Comparison of ENCODE assay signal across 9 mouse cellular contexts in the genomic region with DNA sequence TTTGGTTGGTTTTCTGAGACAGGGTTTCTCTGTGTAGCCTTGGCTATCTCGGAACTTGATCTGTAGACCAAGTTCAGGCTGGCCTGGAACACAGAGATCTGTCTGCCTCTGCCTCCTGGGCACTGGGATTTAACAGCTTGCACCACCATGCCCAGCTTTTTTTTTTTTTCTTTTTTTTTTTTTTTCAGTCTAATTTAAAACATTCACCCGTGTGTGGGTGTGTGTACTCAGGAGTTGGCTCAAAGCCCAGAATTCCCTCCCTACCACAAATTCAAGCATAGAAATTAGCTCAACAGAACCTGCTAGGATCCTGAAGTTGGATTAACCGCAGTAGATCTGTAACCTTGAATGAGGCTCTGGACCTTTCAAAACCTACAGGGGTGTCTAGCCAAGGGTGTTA. TPM values are rescaled to one million over a fixed set of nuclear protein-coding genes. Genes with fewer than 3 reads are reported as not detected.
DNase-seq lines count a peak whose midpoint lies in the region; ATAC-seq lines count a peak whose summit lies in the region.
"Had no signal": no experiment of that assay in that cellular context is flagged by ENCODE, and none has a peak within 500 bp of the region (broad histone marks: within the 10 kb centered on the region; RNA-seq: fewer than 3 reads in every experiment).

No protein-coding gene starts in this region.

- no peak overlapping the region for H3K4me3 ChIP-seq in kidney, embryonic 14.5 days (ENCODE audit: low read length)
- H3K4me3 ChIP-seq: midbrain, embryonic 10.5 days had no signal

- 56% methylated on average over 3 of the region's 3 CpGs for WGBS in kidney, embryonic 14.5 days

- H3K4me1 ChIP-seq in kidney, embryonic 14.5 days (ENCODE audit: control insufficient read depth, insufficient read depth, low read length) = no peaks in the 10 kb centered on the region

- H3K9me3 ChIP-seq in kidney, embryonic 14.5 days (ENCODE audit: control insufficient read depth, low read length) = peaks cover 2% of the 10 kb centered on the region; the same call in 1 of the 2 replicates

- H3K27me3 ChIP-seq in kidney, embryonic 14.5 days (ENCODE audit: control insufficient read depth, insufficient read depth, low read length) = no peaks in the 10 kb centered on the region

- H3K27ac ChIP-seq in kidney, embryonic 14.5 days (ENCODE audit: low read depth, low read length) = no peak overlapping the region
- H3K27ac ChIP-seq: midbrain, embryonic 10.5 days had no signal

- peaks cover 23% of the 10 kb centered on the region for H3K36me3 ChIP-seq in kidney, embryonic 14.5 days (ENCODE audit: control insufficient read depth, insufficient read depth, low read length)

- ATAC-seq in kidney, embryonic 14.5 days (ENCODE audit: low FRiP score, low TSS enrichment) = no peak
- ATAC-seq in granulocyte monocyte progenitor cell, adult 5-6 weeks (replicated peaks; ENCODE audit: poor library complexity, severe bottlenecking) = no peak

- peak; percentile 59 for DNase-seq in kidney, adult 18-20 months
- peak; percentile 69 for DNase-seq in adipocyte (ENCODE audit: low spot score)
- DNase-seq in heart, postnatal 4 days = peak; percentile 62
- peak; percentile 76 for DNase-seq in right cerebral cortex, adult 18-20 months
- DNase-seq in urinary bladder, postnatal 36 days (ENCODE audit: low spot score in 2 of 2) = no peak

- no peak overlapping the region for H3K9ac ChIP-seq in kidney, embryonic 14.5 days (ENCODE audit: low read depth, low read length)

- H3K4me2 ChIP-seq in kidney, embryonic 14.5 days (replicated peaks; ENCODE audit: low read depth, low read length) = no peak overlapping the region

RNA-seq across cellular contexts. Expression of a gene that starts 2.3 kb away (rescaled TPM):
- 134 and 150 TPM in 2 replicates for polyA plus RNA-seq in kidney, embryonic 14.5 days (2014; fragmentation: Nextera tagmentation; extraction: Ambion mirVana)
- 100 to 1,000 TPM; 647 to 783 TPM for total RNA-seq in heart, postnatal 4 days (2021)
- total RNA-seq in granulocyte monocyte progenitor cell, adult 5-6 weeks (2014; fragmentation: Nextera tagmentation) = 125 and 134 TPM in 2 replicates
- 76.3 and 99.3 TPM in 2 replicates for total RNA-seq in granulocyte monocyte progenitor cell, adult 5-6 weeks (2017)

RNA-seq across cellular contexts. Expression of a gene that starts 6.3 kb away (rescaled TPM):
- polyA plus RNA-seq in kidney, embryonic 14.5 days (2014; fragmentation: Nextera tagmentation; extraction: Ambion mirVana) = 3.8 and 3.9 TPM in 2 replicates
- total RNA-seq in heart, postnatal 4 days (2021) = 10 to 100 TPM; 17.8 to 20.8 TPM
- 20.5 and 20.8 TPM in 2 replicates for total RNA-seq in granulocyte monocyte progenitor cell, adult 5-6 weeks (2014; fragmentation: Nextera tagmentation)
- total RNA-seq in granulocyte monocyte progenitor cell, adult 5-6 weeks (2017) = 3.9 and 6.6 TPM in 2 replicates

RNA-seq across cellular contexts. Expression of a gene that starts 19.0 kb away (rescaled TPM):
- polyA plus RNA-seq in kidney, embryonic 14.5 days (2014; fragmentation: Nextera tagmentation; extraction: Ambion mirVana) = 283 and 322 TPM in 2 replicates
- total RNA-seq in heart, postnatal 4 days (2021) = 100 to 1,000 TPM; 549 to 557 TPM
- total RNA-seq in granulocyte monocyte progenitor cell, adult 5-6 weeks (2014; fragmentation: Nextera tagmentation) = 466 and 510 TPM in 2 replicates
- 276 and 296 TPM in 2 replicates for total RNA-seq in granulocyte monocyte progenitor cell, adult 5-6 weeks (2017)

RNA-seq across cellular contexts. Expression of a gene that starts 36.3 kb away (rescaled TPM):
- 1.1 and 4.0 TPM in 2 replicates for polyA plus RNA-seq in kidney, embryonic 14.5 days (2014; fragmentation: Nextera tagmentation; extraction: Ambion mirVana)
- total RNA-seq in heart, postnatal 4 days (2021) = 1 to 10 TPM; 1.4 to 4.4 TPM
- total RNA-seq in granulocyte monocyte progenitor cell, adult 5-6 weeks (2014; fragmentation: Nextera tagmentation) = not detected in 2 replicates
- total RNA-seq in granulocyte monocyte progenitor cell, adult 5-6 weeks (2017) = not detected in 2 replicates
- total RNA-seq: layer of hippocampus, adult 8-10 months had no signal

RNA-seq across cellular contexts. Expression of a gene that starts 38.6 kb away (rescaled TPM):
- 2.9 and 5.6 TPM in 2 replicates for polyA plus RNA-seq in kidney, embryonic 14.5 days (2014; fragmentation: Nextera tagmentation; extraction: Ambion mirVana)
- total RNA-seq in heart, postnatal 4 days (2021) = 1 to 10 TPM; 1.1 to 1.8 TPM
- 67.9 and 72.3 TPM in 2 replicates for total RNA-seq in granulocyte monocyte progenitor cell, adult 5-6 weeks (2014; fragmentation: Nextera tagmentation)
- total RNA-seq in granulocyte monocyte progenitor cell, adult 5-6 weeks (2017) = 55.9 and 75.5 TPM in 2 replicates

Comparison
In these comparisons a context has a peak if more than half of its experiments do, and no peak if none do; other contexts are left out.
1. DNase-seq: peak in kidney, adult 18-20 months (single experiment), adipocyte (single experiment), heart, postnatal 4 days (single experiment) and right cerebral cortex, adult 18-20 months (single experiment); none in urinary bladder, postnatal 36 days (0 of 2).
2. RNA of a gene that starts 2.3 kb away (total RNA-seq): 647 to 783 TPM in heart, postnatal 4 days; 76.3 to 134 TPM in granulocyte monocyte progenitor cell, adult 5-6 weeks; every median in the first group is over 4 times any median in the second.